Mouse (Mus musculus): ENCODE results near the gene Rnaseh2c. TPM values are rescaled to one million over a fixed set of nuclear protein-coding genes. Genes with fewer than 3 reads are reported as not detected.

Rnaseh2c gene
- total RNA-seq, 2 experiments from 2014 or later = 78.4 to 140 TPM

Other genes with a start within 250 kb of the Rnaseh2c start
- gene Eif1ad, start 235.1 kb upstream of the Rnaseh2c start, total RNA-seq (2014; fragmentation: Nextera tagmentation) = 52.8 and 54.1 TPM in 2 replicates
- gene Eif1ad, start 235.1 kb upstream of the Rnaseh2c start, total RNA-seq (2017) = 69.4 and 72.2 TPM in 2 replicates
- 526 and 559 TPM in 2 replicates for gene Banf1, start 234.7 kb upstream of the Rnaseh2c start, total RNA-seq (2014; fragmentation: Nextera tagmentation)
- gene Banf1, start 234.7 kb upstream of the Rnaseh2c start, total RNA-seq (2017) = 84.9 and 130 TPM in 2 replicates
- 86.2 and 138 TPM in 2 replicates for gene Sart1, start 213.2 kb upstream of the Rnaseh2c start, total RNA-seq (2014; fragmentation: Nextera tagmentation)
- gene Sart1, start 213.2 kb upstream of the Rnaseh2c start, total RNA-seq (2017) = 63.2 and 78.7 TPM in 2 replicates
- gene Tsga10ip, start 199.3 kb upstream of the Rnaseh2c start, total RNA-seq (2014; fragmentation: Nextera tagmentation) = not detected in 2 replicates
- 1.9 TPM in 1 of 2 replicates, not detected in the other for gene Tsga10ip, start 199.3 kb upstream of the Rnaseh2c start, total RNA-seq (2017)
- 160 and 218 TPM in 2 replicates for gene Drap1, start 176.9 kb upstream of the Rnaseh2c start, total RNA-seq (2014; fragmentation: Nextera tagmentation)
- gene Drap1, start 176.9 kb upstream of the Rnaseh2c start, total RNA-seq (2017) = 119 and 145 TPM in 2 replicates
- 30.1 and 32.7 TPM in 2 replicates for gene AI837181, start 176.7 kb upstream of the Rnaseh2c start, total RNA-seq (2014; fragmentation: Nextera tagmentation)
- gene AI837181, start 176.7 kb upstream of the Rnaseh2c start, total RNA-seq (2017) = 10.9 and 12.2 TPM in 2 replicates
- gene Fosl1, start 154.3 kb upstream of the Rnaseh2c start, total RNA-seq (2014; fragmentation: Nextera tagmentation) = 0.32 TPM in 1 of 2 replicates, not detected in the other
- gene Fosl1, start 154.3 kb upstream of the Rnaseh2c start, total RNA-seq (2017) = 0.57 TPM in 1 of 2 replicates, not detected in the other
- 0.68 and 1.9 TPM in 2 replicates for gene Ccdc85b, start 144.0 kb upstream of the Rnaseh2c start, total RNA-seq (2014; fragmentation: Nextera tagmentation)
- 2.5 and 4.1 TPM in 2 replicates for gene Ccdc85b, start 144.0 kb upstream of the Rnaseh2c start, total RNA-seq (2017)
- 33.6 and 94.2 TPM in 2 replicates for gene Fibp, start 141.3 kb upstream of the Rnaseh2c start, total RNA-seq (2014; fragmentation: Nextera tagmentation)
- 112 and 122 TPM in 2 replicates for gene Fibp, start 141.3 kb upstream of the Rnaseh2c start, total RNA-seq (2017)
- 1.1 TPM in 1 of 2 replicates, not detected in the other for gene Ctsw, start 133.4 kb upstream of the Rnaseh2c start, total RNA-seq (2014; fragmentation: Nextera tagmentation)
- gene Ctsw, start 133.4 kb upstream of the Rnaseh2c start, total RNA-seq (2017) = not detected in 2 replicates
- gene Efemp2, start 127.9 kb upstream of the Rnaseh2c start, total RNA-seq (2014; fragmentation: Nextera tagmentation) = not detected in 2 replicates
- gene Efemp2, start 127.9 kb upstream of the Rnaseh2c start, total RNA-seq (2017) = 1.6 TPM in 1 of 2 replicates, not detected in the other
- gene Mus81, start 113.5 kb upstream of the Rnaseh2c start, total RNA-seq (2014; fragmentation: Nextera tagmentation) = 23.9 and 39.7 TPM in 2 replicates
- 9.4 and 13.5 TPM in 2 replicates for gene Mus81, start 113.5 kb upstream of the Rnaseh2c start, total RNA-seq (2017)
- 1,243 and 1,245 TPM in 2 replicates for gene Cfl1, start 111.4 kb upstream of the Rnaseh2c start, total RNA-seq (2014; fragmentation: Nextera tagmentation)
- 1,162 and 1,185 TPM in 2 replicates for gene Cfl1, start 111.4 kb upstream of the Rnaseh2c start, total RNA-seq (2017)
- gene 1700020D05Rik, start 98.1 kb upstream of the Rnaseh2c start, total RNA-seq (2014; fragmentation: Nextera tagmentation) = 2.8 TPM in 1 of 2 replicates, not detected in the other
- not detected in 2 replicates for gene 1700020D05Rik, start 98.1 kb upstream of the Rnaseh2c start, total RNA-seq (2017)
- 4.9 and 5.7 TPM in 2 replicates for gene Snx32, start 91.3 kb upstream of the Rnaseh2c start, total RNA-seq (2014; fragmentation: Nextera tagmentation)
- 1.1 and 1.7 TPM in 2 replicates for gene Snx32, start 91.3 kb upstream of the Rnaseh2c start, total RNA-seq (2017)
- gene Ovol1, start 41.2 kb upstream of the Rnaseh2c start, total RNA-seq (2014; fragmentation: Nextera tagmentation) = not detected in 2 replicates
- not detected in 2 replicates for gene Ovol1, start 41.2 kb upstream of the Rnaseh2c start, total RNA-seq (2017)
- gene Ap5b1, start 33.8 kb upstream of the Rnaseh2c start, total RNA-seq (2014; fragmentation: Nextera tagmentation) = 5.7 and 17.5 TPM in 2 replicates
- gene Ap5b1, start 33.8 kb upstream of the Rnaseh2c start, total RNA-seq (2017) = 7.5 and 10.4 TPM in 2 replicates
- gene Kat5, start 8.4 kb downstream of the Rnaseh2c start, total RNA-seq (2014; fragmentation: Nextera tagmentation) = 27.9 and 52.2 TPM in 2 replicates
- gene Kat5, start 8.4 kb downstream of the Rnaseh2c start, total RNA-seq (2017) = 60.2 and 82.3 TPM in 2 replicates
- 37.1 and 46.4 TPM in 2 replicates for gene Rela, start 35.6 kb downstream of the Rnaseh2c start, total RNA-seq (2014; fragmentation: Nextera tagmentation)
- 25.4 and 31.7 TPM in 2 replicates for gene Rela, start 35.6 kb downstream of the Rnaseh2c start, total RNA-seq (2017)
- gene Sipa1, start 61.8 kb downstream of the Rnaseh2c start, total RNA-seq (2014; fragmentation: Nextera tagmentation) = 56.8 and 65.9 TPM in 2 replicates
- gene Sipa1, start 61.8 kb downstream of the Rnaseh2c start, total RNA-seq (2017) = 17.3 and 20.8 TPM in 2 replicates
- 23.0 and 30.4 TPM in 2 replicates for gene Map3k11, start 86.9 kb downstream of the Rnaseh2c start, total RNA-seq (2014; fragmentation: Nextera tagmentation)
- gene Map3k11, start 86.9 kb downstream of the Rnaseh2c start, total RNA-seq (2017) = 21.9 and 22.2 TPM in 2 replicates
- gene Pcnx3, start 87.0 kb downstream of the Rnaseh2c start, total RNA-seq (2014; fragmentation: Nextera tagmentation) = 35.2 and 46.8 TPM in 2 replicates
- gene Pcnx3, start 87.0 kb downstream of the Rnaseh2c start, total RNA-seq (2017) = 12.6 and 22.7 TPM in 2 replicates
- not detected in 2 replicates for gene Kcnk7, start 102.5 kb downstream of the Rnaseh2c start, total RNA-seq (2014; fragmentation: Nextera tagmentation)
- gene Kcnk7, start 102.5 kb downstream of the Rnaseh2c start, total RNA-seq (2017) = not detected in 2 replicates
- 23.2 and 29.5 TPM in 2 replicates for gene Ehbp1l1, start 124.4 kb downstream of the Rnaseh2c start, total RNA-seq (2014; fragmentation: Nextera tagmentation)
- gene Ehbp1l1, start 124.4 kb downstream of the Rnaseh2c start, total RNA-seq (2017) = 30.6 and 41.6 TPM in 2 replicates
- gene Fam89b, start 127.8 kb downstream of the Rnaseh2c start, total RNA-seq (2014; fragmentation: Nextera tagmentation) = 37.4 and 41.7 TPM in 2 replicates
- 20.9 and 31.8 TPM in 2 replicates for gene Fam89b, start 127.8 kb downstream of the Rnaseh2c start, total RNA-seq (2017)
- gene Ltbp3, start 139.0 kb downstream of the Rnaseh2c start, total RNA-seq (2014; fragmentation: Nextera tagmentation) = 1.8 and 16.0 TPM in 2 replicates
- gene Ltbp3, start 139.0 kb downstream of the Rnaseh2c start, total RNA-seq (2017) = 3.7 and 3.9 TPM in 2 replicates
- 40.9 and 47.7 TPM in 2 replicates for gene Scyl1, start 169.5 kb downstream of the Rnaseh2c start, total RNA-seq (2014; fragmentation: Nextera tagmentation)
- gene Scyl1, start 169.5 kb downstream of the Rnaseh2c start, total RNA-seq (2017) = 22.8 and 23.3 TPM in 2 replicates

Measured in granulocyte monocyte progenitor cell, adult 5-6 weeks (primary cell).